Mouse (Mus musculus) heart, adult 2 months (tissue): ENCODE measurements around the gene Igsf9. TPM values are rescaled to one million over a fixed set of nuclear protein-coding genes. Genes with fewer than 3 reads are reported as not detected.

Experiments used
- DNase-seq, 2 experiments: peaks; one replicate each; pipeline ENCODE4 v3.0.0; 2021
- H3K27ac ChIP-seq: fragments of 200-600 bp; 2 replicates; pipeline ENCODE4 v1.8.1; 2022
- H3K27me3 ChIP-seq: fragments of 200-500 bp; 2 replicates; pipeline ENCODE4 v1.6.1; 2012; ENCODE audit warnings: mild to moderate bottlenecking, low read length, inconsistent platforms, mixed read lengths; ENCODE audit not compliant: control insufficient read depth, insufficient read depth
- H3K36me3 ChIP-seq: fragments of 200-500 bp; 2 replicates; pipeline ENCODE4 v1.6.1; 2012; ENCODE audit warnings: low read length, inconsistent platforms; ENCODE audit not compliant: control insufficient read depth, insufficient read depth
- H3K4me1 ChIP-seq: fragments of 200-500 bp; 2 replicates; pipeline ENCODE4 v1.6.1; 2011; ENCODE audit warnings: low read length; ENCODE audit not compliant: control insufficient read depth, insufficient read depth
- H3K4me3 ChIP-seq: fragments of 200-600 bp; 2 replicates; pipeline ENCODE4 v1.8.1; 2022
- H3K79me2 ChIP-seq: fragments of 200-500 bp; replicated peaks from 2 replicates; pipeline ENCODE4 v1.6.1; 2012; ENCODE audit warnings: mild to moderate bottlenecking, inconsistent platforms, low read length, moderate library complexity, mixed read lengths; ENCODE audit not compliant: control insufficient read depth, insufficient read depth
- H3K9ac ChIP-seq: fragments of 200-500 bp; 2 replicates; pipeline ENCODE4 v1.6.1; 2012; ENCODE audit warnings: low read depth, mild to moderate bottlenecking, control low read depth, inconsistent platforms, low read length, mixed read lengths
- CTCF ChIP-seq: fragments of 200-600 bp; IDR thresholded peaks from 2 replicates; pipeline ENCODE4 v1.8.1; 2022; ENCODE audit warnings: antibody characterized with exemption, mild to moderate bottlenecking, moderate library complexity
- EP300 ChIP-seq: fragments of 200-500 bp; IDR thresholded peaks from 2 replicates; pipeline ENCODE4 v1.6.1; 2011; ENCODE audit warnings: low read depth, low read length, control low read depth; ENCODE audit not compliant: insufficient read depth
- POLR2A ChIP-seq: fragments of 200-500 bp; IDR thresholded peaks from 2 replicates; pipeline ENCODE4 v1.6.1; 2011; ENCODE audit warnings: mild to moderate bottlenecking, low read depth, low read length, control low read depth; ENCODE audit not compliant: insufficient read depth
- WGBS: fragments of 180-500 bp; shearing (Covaris S2); methylation state at CpG from one replicate; pipeline ENCODE4 v1.1.7; 2018; 5-methylcytosine and 5-hydroxymethylcytosine counted together
- intact Hi-C: fragments of 180-260 bp; cut with DNase I; formaldehyde crosslinking; loops from one replicate; pipeline ENCODE4 v1.15.1; 2025
- polyA plus RNA-seq: library from polyadenylated mRNA; depleted of rRNA; stranded (reverse); fragments of >200 nt; gene quantifications from 2 replicates; pipeline ENCODE4 v1.2.3, GENCODE M21; 2012
- total RNA-seq, 2 experiments: library from RNA; stranded (reverse); gene quantifications; 2 replicates each; pipeline ENCODE4 v1.2.3; 2021

The Igsf9 gene
- total and polyA plus RNA-seq, 3 experiments = 0.36 to 3.8 (median 0.47) TPM

DNA sequence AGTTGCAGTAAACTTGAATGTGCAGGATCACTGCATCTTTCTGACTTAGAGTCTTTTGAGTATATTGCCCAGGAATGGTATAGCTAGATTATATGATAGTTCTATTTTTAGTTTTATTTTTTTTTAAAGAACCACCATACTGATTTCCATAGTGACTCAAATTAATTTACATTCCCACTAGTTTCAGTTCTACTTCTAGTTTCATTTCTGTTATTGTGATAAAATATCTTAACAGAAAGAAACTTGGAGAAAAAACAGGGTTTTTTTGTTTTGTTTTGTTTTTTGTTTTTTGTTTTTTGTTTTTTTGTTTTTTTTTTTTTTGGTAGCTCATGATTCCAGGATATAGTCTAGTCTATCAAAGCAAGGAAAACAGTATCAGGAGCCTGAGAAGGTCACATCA, 8.7 kb upstream of the Igsf9 start:
- H3K27ac ChIP-seq = no peak overlapping the region
- H3K9ac ChIP-seq = no peak overlapping the region

DNA sequence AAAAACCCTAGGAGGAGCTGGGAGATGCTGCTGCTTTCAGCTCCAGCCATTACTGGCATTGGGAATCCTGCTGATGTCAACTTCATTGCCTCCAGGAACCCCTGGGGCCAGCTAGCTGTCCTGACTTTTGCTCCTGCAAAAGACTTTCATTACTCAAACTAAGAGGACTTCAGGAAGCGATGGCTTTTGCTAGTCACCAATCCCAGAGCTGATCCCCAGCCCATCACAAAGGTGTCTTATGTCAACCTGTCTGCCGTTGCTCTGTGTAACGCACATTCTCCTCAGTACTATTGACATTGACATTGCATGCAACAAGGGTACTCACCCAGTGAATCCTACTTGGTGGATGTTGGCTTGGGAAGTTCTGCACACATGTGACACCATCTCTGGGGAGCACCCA, 7.4 kb upstream of the Igsf9 start:
- Histone ChIP-seq H3K27ac (no peak overlapping the region), H3K36me3 (no peaks in the 10 kb centered on the region), H3K79me2 (no peaks in the 10 kb centered on the region), H3K4me1 (peaks cover 1% of the 10 kb centered on the region; the same call in 1 of the 2 replicates), H3K4me3 (no peak overlapping the region), H3K9ac (no peak overlapping the region), H3K27me3 (no peaks in the 10 kb centered on the region)
- intact Hi-C loops = no loop called here
- TF ChIP-seq CTCF (no peak), POLR2A (no peak), EP300 (no peak)
- 83% methylated on average over 3 of the region's 3 CpGs for WGBS
- no peak for DNase-seq

More for the DNA sequence above, 8.7 kb upstream of the Igsf9 start:
- no peaks in the 10 kb centered on the region for H3K79me2 ChIP-seq
- H3K36me3 ChIP-seq = no peaks in the 10 kb centered on the region
- no peaks in the 10 kb centered on the region for H3K27me3 ChIP-seq
- peaks cover 1% of the 10 kb centered on the region; the same call in 1 of the 2 replicates for H3K4me1 ChIP-seq
- no peak for DNase-seq
- TF ChIP-seq CTCF (no peak), POLR2A (no peak), EP300 (no peak)
- intact Hi-C loops = no loop called here
- no peak overlapping the region for H3K4me3 ChIP-seq

DNA sequence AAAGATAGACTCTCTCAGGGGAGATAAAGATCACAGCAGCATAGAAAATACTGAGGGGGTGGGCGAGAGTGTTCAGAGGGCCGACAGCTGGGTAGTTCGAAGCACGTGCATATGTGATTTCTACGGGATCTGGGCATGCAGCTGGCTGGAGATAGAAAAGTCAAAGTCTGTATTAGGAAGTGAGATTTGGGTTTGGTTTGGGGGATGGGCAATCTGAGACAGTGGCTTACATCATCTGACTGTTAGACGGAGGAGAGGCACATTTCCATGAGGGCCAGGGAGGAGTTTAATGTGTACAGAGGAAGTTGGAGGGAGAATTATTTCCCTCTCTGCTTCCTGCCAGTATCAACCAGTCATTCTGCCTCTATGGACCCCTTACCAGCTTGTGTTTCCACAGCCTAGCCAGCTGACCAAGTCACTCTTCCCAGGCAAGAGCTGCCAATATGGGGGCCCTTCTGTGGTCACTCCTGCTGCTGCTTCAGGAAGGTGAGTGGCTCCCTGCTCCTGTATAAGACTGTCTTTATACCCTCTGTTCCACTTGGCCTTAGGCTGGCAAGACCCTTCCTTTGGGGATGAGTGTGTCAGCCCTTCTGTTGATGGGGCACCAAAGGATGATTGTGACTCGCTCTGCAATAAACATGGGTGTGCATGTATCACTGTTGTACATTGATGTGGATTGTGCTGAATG, 6.4 kb upstream of the Igsf9 start, which contains the start of gene Slamf9:
Slamf9 (plus strand) TSS at position 305 of the 688 bp plus-strand sequence.
- no peaks in the 10 kb centered on the region for H3K27me3 ChIP-seq
- WGBS = 36% methylated on average over 7 of the region's 7 CpGs
- H3K4me1 ChIP-seq = peaks cover 1% of the 10 kb centered on the region; the same call in 1 of the 2 replicates
- TF ChIP-seq CTCF (no peak), POLR2A (0 out of 2 replicates have a peak, but pooled peaks have one; percentile 10)
- no peaks in the 10 kb centered on the region for H3K36me3 ChIP-seq
- intact Hi-C loops = no loop called here
- H3K27ac ChIP-seq = no peak within 1 kb of the TSS
- DNase-seq = peak in 1 of 2 experiments; percentile 45
- H3K4me3 ChIP-seq = no peak within 1 kb of the TSS
- H3K9ac ChIP-seq = no peak within 1 kb of the TSS
- H3K79me2 ChIP-seq = no peaks in the 10 kb centered on the region

DNA sequence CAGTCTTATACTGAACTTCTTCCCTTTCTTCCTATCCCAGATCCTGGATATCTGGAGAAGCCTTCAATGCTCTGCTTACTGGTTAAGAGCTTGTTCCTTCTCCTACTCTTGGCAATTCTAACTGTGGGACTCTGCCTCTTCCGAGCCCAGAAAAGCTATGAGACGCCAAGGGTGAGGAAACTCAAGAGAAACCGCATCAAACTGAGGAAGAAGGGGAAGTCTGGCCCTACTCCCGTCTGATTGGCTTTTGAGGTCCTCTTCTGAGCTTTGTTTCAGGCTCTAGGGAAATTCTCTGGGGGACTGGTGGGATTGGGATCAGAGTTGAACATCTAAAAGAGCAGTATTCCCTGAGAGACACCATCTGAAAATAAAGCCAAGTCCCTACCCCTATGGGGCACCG, 3.6 kb upstream of the Igsf9 start:
- peaks cover 1% of the 10 kb centered on the region; the same call in 1 of the 2 replicates for H3K4me1 ChIP-seq
- H3K4me3 ChIP-seq = no peak overlapping the region
- no peaks in the 10 kb centered on the region for H3K36me3 ChIP-seq
- no peak overlapping the region for H3K9ac ChIP-seq
- WGBS = 57% methylated on average over 5 of the region's 5 CpGs
- no peaks in the 10 kb centered on the region for H3K27me3 ChIP-seq
- no peaks in the 10 kb centered on the region for H3K79me2 ChIP-seq
- DNase-seq = no peak
- no peak for TF ChIP-seq EP300
- TF ChIP-seq CTCF = no peak
- no peak overlapping the region for H3K27ac ChIP-seq
- intact Hi-C loops = no loop called here

DNA sequence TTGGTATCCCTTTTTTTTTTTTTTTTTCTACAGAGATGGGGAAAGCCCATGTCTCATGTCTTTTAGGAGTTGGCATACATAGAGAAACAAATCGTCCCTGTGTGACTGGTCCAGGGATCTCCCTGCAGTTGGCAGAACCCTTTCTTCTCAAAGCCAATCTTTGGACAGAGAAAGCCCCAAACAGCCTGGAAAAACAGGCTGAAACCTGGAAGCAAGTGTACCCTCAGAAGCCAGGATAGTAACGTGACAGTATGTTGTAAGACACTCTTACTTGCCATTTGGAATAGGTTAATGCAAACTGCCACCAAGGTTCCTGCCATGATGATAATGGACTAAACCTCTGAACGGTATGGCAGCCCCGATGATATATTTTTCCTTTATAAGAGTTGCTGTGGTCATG, 1.2 kb upstream of the Igsf9 start:
- intact Hi-C loops = loop anchor here (5.0 to 10.0 kb wide), 2 partner anchors 137 to 456 kb away; partner anchors contain the start of gene Vangl2
- TF ChIP-seq POLR2A = no peak
- no peak for TF ChIP-seq CTCF
- no peak for TF ChIP-seq EP300
- H3K27me3 ChIP-seq = no peaks in the 10 kb centered on the region
- H3K4me3 ChIP-seq = no peak overlapping the region
- WGBS = 80% methylated on average over 4 of the region's 4 CpGs
- H3K36me3 ChIP-seq = no peaks in the 10 kb centered on the region
- no peak overlapping the region for H3K9ac ChIP-seq
- DNase-seq = no peak
- no peaks in the 10 kb centered on the region for H3K4me1 ChIP-seq
- H3K79me2 ChIP-seq = no peaks in the 10 kb centered on the region
- no peak overlapping the region for H3K27ac ChIP-seq

DNA sequence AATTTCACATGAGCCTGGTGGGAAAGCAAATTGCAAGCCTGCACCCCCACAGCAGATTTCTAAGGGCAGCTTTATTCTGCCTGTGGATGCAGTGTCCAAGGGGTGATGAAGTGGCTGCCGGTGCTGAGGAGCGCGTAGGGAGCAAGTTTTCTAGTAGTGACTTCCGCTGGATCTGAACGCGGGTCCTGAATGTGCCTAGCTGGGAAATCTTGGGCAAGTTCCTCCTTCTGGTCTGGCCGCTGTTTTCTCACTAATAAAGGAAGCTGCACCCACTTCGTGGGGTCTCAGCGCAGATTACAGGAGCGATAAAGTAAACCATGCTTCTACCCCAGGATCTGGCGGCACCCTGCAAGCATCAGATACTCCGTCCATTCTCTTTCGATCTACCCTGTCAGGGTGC, 477 bp upstream of the Igsf9 start:
- Histone ChIP-seq H3K4me1 (no peaks in the 10 kb centered on the region), H3K27ac (no peak overlapping the region), H3K36me3 (no peaks in the 10 kb centered on the region), H3K27me3 (no peaks in the 10 kb centered on the region), H3K4me3 (no peak overlapping the region), H3K79me2 (no peaks in the 10 kb centered on the region), H3K9ac (no peak overlapping the region)
- intact Hi-C loops = loop anchor here (5.0 to 10.0 kb wide), 2 partner anchors 136 to 456 kb away; partner anchors contain the start of gene Vangl2
- no peak for DNase-seq
- no peak for TF ChIP-seq EP300
- TF ChIP-seq POLR2A = no peak
- 36% methylated on average over 13 of the region's 13 CpGs for WGBS
